31 mouse cellular contexts compared by ENCODE assay signal in genomic region chr5:93684661-93685060, GRCm38 (mm10). TPM values are rescaled to one million over a fixed set of nuclear protein-coding genes. Genes with fewer than 3 reads are reported as not detected.
DNase-seq lines count a peak whose midpoint lies in the region; TF ChIP-seq lines count a peak whose summit lies in the region.
"Not testable (repeated sequence)": the region's sequence is repeated elsewhere in the genome, so short reads cannot be mapped to it uniquely, and the experiment has no call there.
"Had no signal": no experiment of that assay in that cellular context is flagged by ENCODE, and none has a peak within 500 bp of the region (broad histone marks: within the 10 kb centered on the region; RNA-seq: fewer than 3 reads in every experiment).

No protein-coding gene starts in this region.

- not testable (repeated sequence) for TF ChIP-seq CTCF in cerebellum, adult 2 months (IDR thresholded peaks at IDR 0.05; ENCODE audit: borderline replicate concordance, insufficient read depth, low read depth, low read length)

- not testable (repeated sequence) for H3K27me3 ChIP-seq in cerebellum, adult 2 months (ENCODE audit: control insufficient read depth, insufficient read depth, low read length)

- not testable (repeated sequence) for H3K4me1 ChIP-seq in cerebellum, adult 2 months (ENCODE audit: control insufficient read depth, insufficient read depth, low read length)

- DNase-seq in WW6 (ENCODE audit: low read depth, low spot score): peak; percentile 0
- DNase-seq in adrenal gland, postnatal 25 days: peak; percentile 2
- peak; percentile 7 to 32 for DNase-seq in cerebellum, adult 2 months
- peak; percentile 7 to 34 for DNase-seq in cerebellum, postnatal 14 days
- peak; percentile 5 to 40 for DNase-seq in kidney, adult 8-10 months
- DNase-seq in kidney, postnatal 36 days: peak; percentile 12 to 39
- peak; percentile 1 to 2 for DNase-seq in left cerebral cortex, adult 18-20 months (ENCODE audit: low spot score in 2 of 2)
- peak; percentile 3 for DNase-seq in testis, postnatal 14 days (ENCODE audit: low spot score)

- TF ChIP-seq POLR2A in cerebellum, adult 2 months (IDR thresholded peaks at IDR 0.05; ENCODE audit: borderline replicate concordance, insufficient read depth, low read length): not testable (repeated sequence)

- H3K27ac ChIP-seq in cerebellum, adult 2 months (ENCODE audit: insufficient read depth, low read length): not testable (repeated sequence)

- WGBS in cerebellum, adult 2 months: 67% methylated on average over 3 of the region's 3 CpGs

- not testable (repeated sequence) for H3K4me3 ChIP-seq in cerebellum, adult 2 months (replicated peaks; ENCODE audit: insufficient read depth, low read depth, low read length)

RNA-seq across cellular contexts. Expression of gene C87414, which starts 13.3 kb away (rescaled TPM):
- total RNA-seq in adrenal gland, postnatal 25 days (2021): not detected in 2 replicates
- polyA plus RNA-seq in cerebellum, adult 2 months (2012; rRNA removed): not detected in 2 replicates
- total RNA-seq in left cerebral cortex, adult 18-20 months (2021): not detected
- total RNA-seq: adrenal gland, adult 18-20 months; gastrocnemius, postnatal 14 days; granulocyte monocyte progenitor cell, adult 5-6 weeks; heart, postnatal 14 days; layer of hippocampus, adult 18-20 months; layer of hippocampus, postnatal 14 days; left cerebral cortex, postnatal 4 days; megakaryocyte-erythroid progenitor cell, adult 5-6 weeks; MEL had no signal
- polyA plus RNA-seq: embryonic facial prominence, embryonic 12.5 days; forebrain, embryonic 14.5 days; heart, embryonic 14.5 days; hindbrain, embryonic 10.5 days; hindbrain, embryonic 15.5 days; inflammation-experienced regulatory T-cells, adult 6 months; kidney, embryonic 14.5 days; limb, embryonic 14.5 days; liver, embryonic 13.5 days; lung, adult 2 months; macrophage; midbrain, embryonic 13.5 days; neural tube, embryonic 13.5 days; Patski had no signal
